Mouse (Mus musculus): ENCODE measurements around the gene Twnk. TPM values are rescaled to one million over a fixed set of nuclear protein-coding genes. Genes with fewer than 3 reads are reported as not detected.

Twnk gene
- polyA plus RNA-seq, 1 experiment from 2014 or later: 24.0 TPM

DNA sequence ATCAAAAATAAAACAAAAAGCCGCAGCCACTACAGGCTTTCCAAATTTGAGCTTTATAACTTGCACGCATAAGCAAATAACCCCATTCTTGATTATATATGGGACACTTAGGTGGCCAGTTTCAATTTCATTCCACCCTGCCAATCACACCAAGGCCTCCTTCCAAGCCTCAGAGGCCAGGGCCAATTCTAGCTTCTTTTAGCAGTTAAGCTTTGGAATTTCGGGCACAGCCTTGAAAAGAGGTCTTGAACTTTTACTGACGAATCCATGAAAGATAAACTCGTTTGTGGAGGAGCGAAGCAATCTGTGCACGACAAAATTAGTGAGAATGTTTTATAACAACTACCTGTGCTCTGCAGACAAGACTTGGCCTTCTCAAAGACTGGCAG lies 52.3 kb downstream of the Twnk start:
- Histone ChIP-seq H3K27me3 (no peaks in the 10 kb centered on the region), H3K36me3 (peaks cover 24% of the 10 kb centered on the region), H3K4me3 (peak overlapping the region; percentile 53), H3K9ac (replicated peaks) (peak overlapping the region; percentile 78), H3K9me3 (no peaks in the 10 kb centered on the region), H3K4me1 (peaks cover 24% of the 10 kb centered on the region), H3K4me2 (replicated peaks) (peak overlapping the region; percentile 68), H3K27ac (replicated peaks) (peak overlapping the region; percentile 99)
- 47% methylated on average over 7 of the region's 7 CpGs for WGBS
- no peak for ATAC-seq (replicated peaks)

DNA sequence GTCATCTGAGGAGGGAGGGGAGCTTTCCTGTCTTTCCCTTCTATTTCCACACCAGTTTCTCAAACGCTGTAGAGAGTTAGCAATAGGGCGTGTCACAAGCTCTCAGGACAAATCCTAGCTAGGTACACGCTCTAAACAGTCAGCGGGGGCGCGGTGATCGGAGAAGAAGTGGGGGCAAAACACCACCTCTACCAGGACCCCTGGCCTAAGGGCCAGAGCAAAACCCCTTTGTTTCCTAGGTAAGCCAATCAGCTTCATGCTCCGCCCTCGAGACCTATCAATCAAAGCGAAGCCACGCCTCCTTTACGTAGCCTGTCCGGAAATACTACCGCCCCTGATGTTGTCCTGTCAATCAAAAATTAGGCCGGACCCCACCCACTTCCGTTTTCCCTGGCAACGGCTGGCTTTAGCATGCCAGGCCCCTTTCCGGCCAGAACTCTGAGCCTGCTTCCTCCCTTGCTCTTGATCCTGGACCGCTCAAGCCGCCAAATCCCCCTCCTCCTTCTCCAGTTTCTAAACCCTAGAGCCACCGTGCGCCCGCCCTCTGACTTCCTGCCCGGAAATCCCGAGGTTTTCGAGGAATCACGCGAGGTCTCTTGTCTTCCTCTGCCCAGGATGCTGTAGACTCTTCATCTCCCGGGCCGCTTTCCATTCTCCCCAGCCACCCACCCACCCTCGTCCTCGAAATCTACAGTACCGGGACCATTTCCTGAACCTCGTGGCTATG lies 52.8 kb downstream of the Twnk start:
- peak overlapping the region; percentile 53 for H3K4me3 ChIP-seq
- H3K27me3 ChIP-seq: no peaks in the 10 kb centered on the region
- ATAC-seq (replicated peaks): peak; percentile 91
- H3K9ac ChIP-seq (replicated peaks): peak overlapping the region; percentile 78
- WGBS: under 1% methylated on average over 34 of the region's 34 CpGs
- H3K27ac ChIP-seq (replicated peaks): peak overlapping the region; percentile 99
- peaks cover 24% of the 10 kb centered on the region for H3K4me1 ChIP-seq
- no peaks in the 10 kb centered on the region for H3K9me3 ChIP-seq
- H3K36me3 ChIP-seq: peaks cover 18% of the 10 kb centered on the region
- peak overlapping the region; percentile 68 for H3K4me2 ChIP-seq (replicated peaks)

DNA sequence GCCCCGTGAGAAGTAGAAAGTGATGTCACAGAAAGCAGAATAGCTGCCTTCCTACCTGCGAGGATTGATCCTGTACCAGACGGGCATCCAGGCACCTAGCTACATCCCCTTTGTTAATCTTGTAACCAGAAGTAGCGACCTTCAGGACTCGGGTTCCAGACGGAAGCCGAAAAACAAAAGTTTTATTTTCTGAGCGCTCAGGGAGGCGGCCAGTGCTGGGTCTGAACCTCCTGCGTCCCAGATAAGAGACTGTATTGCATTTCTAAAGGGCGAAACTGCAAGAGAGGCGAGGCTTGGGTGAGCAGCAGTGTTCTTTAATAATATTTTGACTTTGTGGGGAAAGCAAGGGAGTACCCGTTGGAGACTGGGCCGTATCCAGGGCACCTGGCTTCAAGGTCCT lies 53.4 kb downstream of the Twnk start:
- peak overlapping the region; percentile 78 for H3K9ac ChIP-seq (replicated peaks)
- WGBS: 1% methylated on average over 14 of the region's 14 CpGs
- H3K9me3 ChIP-seq: no peaks in the 10 kb centered on the region
- peak overlapping the region; percentile 53 for H3K4me3 ChIP-seq
- 0 out of 2 replicates have a peak, but pooled peaks have one; percentile 0 for ATAC-seq (replicated peaks)
- 0 out of 2 replicates have a peak, but pooled peaks cover under 1% of the 10 kb centered on the region for H3K27me3 ChIP-seq
- peaks cover 24% of the 10 kb centered on the region for H3K4me1 ChIP-seq
- H3K4me2 ChIP-seq (replicated peaks): peak overlapping the region; percentile 68
- peak overlapping the region; percentile 99 for H3K27ac ChIP-seq (replicated peaks)
- H3K36me3 ChIP-seq: peaks cover 12% of the 10 kb centered on the region

Other genes starting within 250 kb of the Twnk start
- 0.09 TPM in 1 of 2 replicates, not detected in the other for gene Pax2, start 249.6 kb upstream of the Twnk start, polyA plus RNA-seq (2015; fragmentation: Nextera tagmentation; extraction: Ambion mirVana)
- 30.0 and 32.3 TPM in 2 replicates for gene Slf2, start 74.5 kb upstream of the Twnk start, polyA plus RNA-seq (2015; fragmentation: Nextera tagmentation; extraction: Ambion mirVana)
- 14.4 and 15.5 TPM in 2 replicates for gene Sema4g, start 16.6 kb upstream of the Twnk start, polyA plus RNA-seq (2015; fragmentation: Nextera tagmentation; extraction: Ambion mirVana)
- 83.9 and 87.1 TPM in 2 replicates for gene Mrpl43, start 779 bp downstream of the Twnk start, polyA plus RNA-seq (2015; fragmentation: Nextera tagmentation; extraction: Ambion mirVana)
- 25.7 and 27.7 TPM in 2 replicates for gene Lzts2, start 8.8 kb downstream of the Twnk start, polyA plus RNA-seq (2015; fragmentation: Nextera tagmentation; extraction: Ambion mirVana)
- gene Pdzd7, start 40.1 kb downstream of the Twnk start, polyA plus RNA-seq (2015; fragmentation: Nextera tagmentation; extraction: Ambion mirVana): 1.7 and 2.2 TPM in 2 replicates
- gene Sfxn3, start 41.8 kb downstream of the Twnk start, polyA plus RNA-seq (2015; fragmentation: Nextera tagmentation; extraction: Ambion mirVana): 65.0 and 67.6 TPM in 2 replicates
- gene Kazald1, start 69.6 kb downstream of the Twnk start, polyA plus RNA-seq (2015; fragmentation: Nextera tagmentation; extraction: Ambion mirVana): 0.70 and 0.73 TPM in 2 replicates
- gene Tlx1, start 145.0 kb downstream of the Twnk start, polyA plus RNA-seq (2015; fragmentation: Nextera tagmentation; extraction: Ambion mirVana): not detected in 2 replicates
- not detected in 2 replicates for gene Lbx1, start 230.1 kb downstream of the Twnk start, polyA plus RNA-seq (2015; fragmentation: Nextera tagmentation; extraction: Ambion mirVana)